Mouse (Mus musculus) layer of hippocampus, adult 18-20 months (tissue): ENCODE data around the gene Ercc8. TPM values are rescaled to one million over a fixed set of nuclear protein-coding genes. Genes with fewer than 3 reads are reported as not detected.

ENCODE experiments used
- DNase-seq, 2 experiments: peaks; one replicate each; pipeline ENCODE4 v3.0.0; 2022; ENCODE audit warnings: low spot score in 2 of 2
- total RNA-seq, 2 experiments: library from RNA; stranded (reverse); gene quantifications; 2 replicates each; pipeline ENCODE4 v1.2.3; 2021

The Ercc8 gene
- total RNA-seq, 2 experiments from 2014 or later: 14.6 to 14.9 TPM

DNA sequence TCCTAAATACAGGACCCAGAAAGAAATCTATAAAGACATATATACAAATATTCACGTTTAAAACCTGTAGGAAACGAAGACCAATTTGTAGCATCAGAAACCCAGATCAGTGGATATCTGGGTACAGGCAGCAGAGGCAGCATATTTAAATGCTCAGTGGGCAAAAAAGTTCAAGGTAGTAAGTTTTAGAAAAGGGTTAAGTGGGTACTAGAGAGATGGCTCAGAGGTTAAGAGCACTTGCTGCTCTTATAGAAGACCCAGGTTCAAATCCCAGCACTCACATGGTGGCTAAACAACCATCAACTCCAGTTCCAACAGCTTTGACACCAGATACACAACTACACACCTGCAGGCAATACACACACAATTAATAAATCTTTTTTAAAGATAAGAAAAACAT, 1.4 kb upstream of the Ercc8 start:
- DNase-seq: no peak

GRCm38 (mm10) chr13:108157732-108158464, 633 bp upstream of the Ercc8 start:
- no peak for DNase-seq

DNA sequence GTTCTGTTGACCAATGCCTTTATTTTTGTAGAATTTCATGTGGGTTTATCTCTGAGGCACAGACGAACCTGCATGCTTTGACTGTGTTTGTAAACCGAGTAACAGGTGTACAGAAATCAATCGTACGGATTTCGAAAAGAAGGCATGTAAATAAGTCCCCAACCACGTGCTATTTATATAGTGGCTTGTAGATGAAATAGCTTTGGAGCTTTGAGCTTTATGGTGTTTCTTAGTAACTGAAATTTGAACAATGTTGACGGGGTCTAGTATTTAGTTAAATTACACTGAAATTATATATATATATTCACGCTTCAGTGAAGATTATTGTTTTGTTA, 677 bp downstream of the Ercc8 start:
- DNase-seq: no peak

- DNase-seq: no peak
Measured at GRCm38 (mm10) chr13:108159963-108160362, 1.4 kb downstream of the Ercc8 start.

DNA sequence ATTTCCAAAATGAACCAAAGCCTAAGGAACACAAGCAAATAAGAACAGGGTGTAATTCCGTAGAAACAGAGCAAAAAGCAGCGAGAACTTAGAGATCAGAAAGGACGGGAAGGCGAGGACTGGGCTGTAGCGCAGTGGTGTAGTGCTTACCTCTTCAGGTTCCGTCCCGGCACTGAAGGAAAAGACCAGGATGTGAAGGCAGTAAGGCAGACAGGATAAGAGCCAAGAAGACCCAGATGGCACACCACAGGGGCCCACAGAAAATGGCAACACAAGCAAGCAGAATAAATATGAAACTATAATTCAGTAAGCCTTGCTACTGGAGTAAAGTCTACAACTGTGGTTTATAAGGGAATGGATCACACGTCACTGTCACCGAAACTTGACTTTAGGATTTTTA, 5.4 kb downstream of the Ercc8 start:
- DNase-seq: no peak

DNA sequence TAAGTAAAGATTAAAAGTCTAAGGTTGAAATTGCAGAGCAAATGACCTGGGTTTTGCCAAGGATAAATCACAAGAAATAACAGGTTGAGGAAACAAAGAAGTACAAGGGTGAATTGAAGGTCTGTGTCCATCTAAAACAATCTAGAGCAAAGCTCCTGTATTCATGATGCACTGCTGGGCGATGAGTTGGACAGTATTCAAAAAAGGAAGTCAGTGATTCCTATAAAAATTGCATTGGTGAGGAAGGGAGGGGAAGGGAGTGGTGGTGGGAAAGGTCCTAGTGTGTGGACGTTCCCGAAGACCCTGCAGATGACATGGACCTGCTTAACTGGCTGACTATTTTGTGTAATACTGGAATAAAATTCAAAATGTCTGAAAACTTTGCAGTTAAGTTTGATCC, 6.1 kb downstream of the Ercc8 start:
- DNase-seq: no peak

DNA sequence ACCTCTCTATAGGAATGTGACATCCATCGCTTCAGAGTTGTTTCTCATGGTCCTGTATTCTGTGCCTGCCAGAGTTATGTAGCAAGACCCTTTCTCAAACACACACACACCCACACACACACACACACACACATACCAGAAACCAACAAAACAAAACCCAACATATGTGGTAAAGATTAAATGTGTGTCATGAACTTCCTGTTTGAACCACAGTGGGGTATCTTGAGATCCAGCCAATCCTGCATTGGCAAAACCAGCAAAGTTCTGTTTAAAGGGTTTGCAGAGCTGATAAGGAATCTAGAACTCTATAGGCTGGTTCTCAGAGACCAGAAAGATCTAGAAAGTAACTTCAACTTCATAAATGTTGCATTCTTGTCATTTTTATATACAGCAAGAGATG, 11.5 kb downstream of the Ercc8 start:
- DNase-seq: no peak

DNA sequence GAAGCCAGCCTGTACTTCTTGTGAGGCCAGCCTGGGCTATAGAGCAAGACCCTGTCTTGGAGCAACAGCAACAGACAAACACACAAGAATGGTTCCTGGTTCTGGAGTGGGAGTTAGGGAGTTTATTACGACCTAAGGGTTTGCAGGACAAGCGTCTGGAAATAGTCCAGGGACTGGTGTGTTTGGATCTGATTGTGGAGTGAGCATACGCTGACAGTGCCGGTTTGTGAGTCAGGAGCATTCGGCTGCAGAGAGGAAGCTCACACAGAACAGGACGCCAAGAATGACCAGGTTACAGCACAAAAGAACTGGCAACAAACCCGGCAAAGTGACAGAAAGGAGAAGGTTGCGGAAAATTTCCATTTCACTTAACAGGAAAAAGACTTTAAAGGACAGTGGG, 12.0 kb downstream of the Ercc8 start:
- DNase-seq: no peak

DNA sequence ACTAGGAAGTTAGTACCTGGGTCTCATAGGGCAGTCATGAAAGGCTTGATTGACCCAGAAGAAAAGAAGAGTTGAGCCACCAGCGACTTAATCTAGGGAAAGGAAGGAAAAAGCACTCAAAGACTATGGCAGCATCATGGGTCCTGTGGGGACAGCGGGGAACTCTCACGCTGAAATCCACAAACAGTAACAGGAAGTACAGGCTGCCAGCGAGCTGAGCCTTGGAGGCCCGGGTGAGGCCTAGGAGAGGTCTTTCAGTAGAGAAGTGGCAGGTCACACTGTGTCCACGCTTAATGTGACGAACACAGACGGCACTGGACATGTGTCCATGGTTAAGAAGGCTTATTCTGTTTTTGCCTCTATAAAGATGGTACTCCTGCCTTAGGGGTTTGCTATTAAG, 21.1 kb downstream of the Ercc8 start:
- no peak for DNase-seq

DNA sequence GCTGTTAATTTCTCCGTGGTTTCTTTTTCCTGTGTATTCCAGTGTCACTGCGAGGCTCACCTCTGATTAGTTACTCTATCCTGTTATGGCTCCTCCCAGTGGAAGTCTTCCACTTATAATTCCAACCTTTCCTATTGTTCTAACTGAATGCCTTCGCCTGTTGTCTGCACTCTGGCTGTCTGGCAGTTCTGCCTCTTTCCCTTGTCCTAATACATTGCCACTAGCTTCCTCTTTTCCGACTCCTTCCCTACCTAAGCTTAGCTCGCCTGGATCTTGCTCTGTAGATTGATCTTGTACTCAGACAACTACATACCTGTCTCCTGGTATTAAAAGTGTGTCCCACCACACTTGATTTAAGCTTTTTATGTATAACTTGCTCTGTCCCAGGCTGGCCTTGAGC, 22.3 kb downstream of the Ercc8 start:
- DNase-seq: no peak

DNA sequence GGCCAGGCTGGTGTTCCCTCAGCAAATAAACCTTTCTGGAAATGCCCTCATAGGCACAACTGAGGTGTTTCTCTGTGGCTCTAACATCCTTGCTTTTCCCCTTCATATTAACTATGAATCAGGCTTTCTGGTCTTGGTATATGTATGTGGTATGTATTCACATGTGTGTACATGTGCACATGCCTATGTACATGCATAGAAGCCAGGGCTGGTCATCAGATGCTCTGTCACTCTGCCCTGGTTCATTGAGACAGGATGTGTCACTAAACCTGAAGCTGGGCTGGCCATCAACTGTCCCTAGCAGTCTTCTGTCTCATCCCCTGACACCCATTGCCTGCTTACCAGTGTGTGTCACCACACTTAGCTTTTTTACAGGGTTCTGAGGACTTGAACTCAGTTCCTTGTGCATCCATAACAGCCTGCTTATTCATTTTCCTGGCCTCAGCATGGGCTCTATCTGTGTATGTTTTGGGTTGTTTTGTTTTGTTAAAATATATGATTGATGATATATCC, 26.3 kb downstream of the Ercc8 start:
- DNase-seq: no peak

GRCm38 (mm10) chr13:108185530-108185929, 27.0 kb downstream of the Ercc8 start:
- DNase-seq: no peak

- no peak for DNase-seq
Measured at GRCm38 (mm10) chr13:108187994-108188393, 29.5 kb downstream of the Ercc8 start.

- DNase-seq: peak; percentile 25 to 73
Measured at GRCm38 (mm10) chr13:108191074-108191720, 32.7 kb downstream of the Ercc8 start.

DNA sequence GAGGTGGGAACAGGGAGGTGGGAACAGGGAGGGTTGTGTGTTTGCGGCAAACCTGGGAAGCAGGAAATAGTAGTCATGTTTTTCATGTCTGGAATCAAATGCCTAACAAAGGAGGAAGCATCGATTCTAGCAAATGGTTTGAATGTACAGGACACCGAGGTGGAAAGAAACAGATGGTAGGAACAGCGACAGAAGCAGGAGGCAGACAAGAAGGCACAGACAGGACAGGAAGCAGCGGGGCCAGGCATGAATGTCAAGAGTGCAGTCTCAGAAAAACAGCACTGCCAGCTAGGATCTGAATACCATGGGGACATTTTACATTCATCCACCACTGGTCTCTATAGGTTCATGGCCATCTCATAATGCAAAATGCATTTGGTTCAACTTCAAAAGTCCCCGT, 36.9 kb downstream of the Ercc8 start:
- peak in 1 of 2 experiments; percentile 13 for DNase-seq

GRCm38 (mm10) chr13:108204857-108205256, 46.3 kb downstream of the Ercc8 start:
- no peak for DNase-seq

DNA sequence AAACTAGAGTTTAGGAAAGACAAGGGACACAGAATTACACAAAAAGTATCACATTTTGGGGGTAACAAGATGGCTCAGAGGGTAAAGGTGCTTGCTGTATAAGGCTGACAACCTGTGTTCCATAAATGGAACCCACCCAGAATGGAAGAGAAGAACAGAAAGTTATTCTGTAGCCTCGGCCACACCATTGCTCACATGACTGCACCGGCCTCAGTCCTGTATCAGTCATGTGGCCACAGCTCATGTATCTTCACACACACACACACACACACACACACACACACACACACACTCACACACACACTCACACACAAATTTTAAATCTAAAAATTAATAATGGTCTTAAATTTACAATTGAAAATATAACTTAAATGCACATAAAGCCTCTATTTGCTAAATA, 48.9 kb downstream of the Ercc8 start:
- DNase-seq: no peak

- no peak for DNase-seq
Measured at GRCm38 (mm10) chr13:108208090-108208489, 49.6 kb downstream of the Ercc8 start.

DNA sequence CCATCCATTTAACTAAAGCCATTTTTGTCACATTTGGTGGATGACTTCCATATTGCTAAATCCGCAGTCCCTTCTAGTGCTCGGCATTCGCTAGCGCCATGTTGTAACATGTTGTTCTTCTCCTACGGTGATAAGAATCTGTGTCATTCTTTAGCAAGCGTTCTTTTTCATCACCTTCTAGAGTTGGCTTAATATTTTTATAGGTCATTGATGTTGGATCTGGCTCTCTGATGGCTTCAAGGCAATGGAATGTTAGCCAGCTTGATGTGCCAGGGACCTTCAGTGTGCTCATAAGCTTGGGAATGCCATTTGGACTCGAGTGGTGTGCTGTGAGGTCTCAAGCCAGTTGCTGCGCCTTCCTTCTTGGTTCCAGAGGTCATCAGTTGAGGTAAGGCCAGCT, 52.4 kb downstream of the Ercc8 start:
- no peak for DNase-seq

DNA sequence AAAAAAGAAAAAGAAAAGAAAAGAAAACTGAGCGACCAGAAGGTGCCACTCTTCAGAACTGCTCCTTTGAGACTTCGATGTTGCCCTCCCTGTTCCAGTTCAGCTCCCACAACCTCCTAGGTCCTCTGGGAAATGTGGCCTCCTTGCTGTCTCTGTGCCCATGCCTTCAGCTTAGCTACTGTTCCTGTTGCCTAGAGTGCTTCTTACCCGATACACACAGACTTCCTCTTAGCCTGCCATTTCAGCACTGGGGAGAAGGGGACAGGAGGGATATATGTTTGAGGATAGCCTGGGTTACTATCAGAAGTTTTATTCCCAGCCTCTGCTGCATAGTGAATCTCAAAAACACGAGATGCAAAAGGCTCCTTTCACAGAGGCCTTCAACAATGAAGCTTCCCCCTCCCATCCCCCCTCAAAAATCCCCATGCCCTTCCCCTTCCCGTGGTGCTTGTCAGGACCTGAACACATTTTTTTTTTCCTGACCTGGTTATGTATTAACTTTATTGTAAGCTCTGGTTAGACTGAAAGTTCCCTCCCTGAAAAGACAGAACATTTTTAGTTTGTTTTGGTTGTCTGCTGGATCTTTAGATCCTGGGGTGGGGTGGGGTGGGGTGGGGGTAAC, 54.0 kb downstream of the Ercc8 start:
- no peak for DNase-seq

- peak; percentile 75 to 78 for DNase-seq
Measured at GRCm38 (mm10) chr13:108214081-108214484, 55.6 kb downstream of the Ercc8 start, which contains the start of gene Elovl7. Gene Elovl7, plus strand, starts transcription at chr13:108214404.

DNA sequence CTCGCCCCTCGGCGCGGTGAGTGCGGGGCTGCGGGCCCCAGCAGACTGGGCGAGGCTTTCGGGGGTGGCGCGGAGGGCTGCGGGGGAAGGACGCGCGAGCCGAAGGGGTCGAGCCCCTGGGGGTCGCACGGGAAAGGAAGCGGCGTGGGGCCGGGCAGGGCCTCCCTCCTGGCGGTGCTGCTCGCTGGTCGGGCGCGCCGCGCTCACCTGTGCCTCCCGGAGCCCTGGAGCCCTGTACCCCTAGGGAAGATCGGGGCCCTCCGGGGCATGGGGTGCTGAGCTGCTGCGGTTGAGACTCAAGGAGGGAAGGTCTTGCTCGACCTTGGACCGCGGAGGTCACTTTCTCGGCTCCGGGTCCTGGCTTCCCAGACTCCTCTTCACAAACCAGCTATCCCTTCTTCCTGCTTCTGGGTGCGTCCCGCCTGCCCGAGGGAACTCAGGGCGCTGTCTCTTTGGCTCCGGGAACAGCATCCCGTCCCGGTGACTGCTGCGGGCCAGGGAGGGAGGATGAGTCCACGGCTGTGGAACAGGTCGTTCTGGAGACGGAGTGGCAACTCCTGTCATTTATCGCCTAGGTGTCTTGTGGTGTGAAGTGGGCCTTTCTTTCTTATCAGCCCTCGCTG, 56.1 kb downstream of the Ercc8 start:
- peak in 1 of 2 experiments; percentile 9 for DNase-seq
